Mouse (Mus musculus) kidney, embryonic 14.5 days (tissue): ENCODE measurements around the gene Ypel3. TPM values are rescaled to one million over a fixed set of nuclear protein-coding genes. Genes with fewer than 3 reads are reported as not detected.

Experiments used
- ATAC-seq: fragments of 200-750 bp; cut with Nextera tagmentation; 2 replicates; pipeline ENCODE4 v1.8.0; 2017; ENCODE audit warnings: moderate number of reproducible peaks, mild to moderate bottlenecking, moderate TSS enrichment, moderate library complexity; ENCODE audit not compliant: low FRiP score, low TSS enrichment
- H3K27ac ChIP-seq: fragments of 300-500 bp; sonication (generic); 2 replicates; pipeline ENCODE4 v1.5.1; 2014; ENCODE audit warnings: low read depth, mild to moderate bottlenecking, low read length, moderate library complexity, mixed read lengths
- H3K27me3 ChIP-seq: fragments of 300-500 bp; sonication (generic); 2 replicates; pipeline ENCODE4 v1.6.1; 2014; ENCODE audit warnings: mild to moderate bottlenecking, low read length; ENCODE audit not compliant: control insufficient read depth, insufficient read depth
- H3K36me3 ChIP-seq: fragments of 300-500 bp; sonication (generic); 2 replicates; pipeline ENCODE4 v1.6.1; 2014; ENCODE audit warnings: low read length, mixed read lengths; ENCODE audit not compliant: control insufficient read depth, insufficient read depth
- H3K4me1 ChIP-seq: fragments of 300-500 bp; sonication (generic); 2 replicates; pipeline ENCODE4 v1.6.1; 2014; ENCODE audit warnings: low read length, mixed read lengths; ENCODE audit not compliant: control insufficient read depth, insufficient read depth
- H3K4me2 ChIP-seq: fragments of 300-500 bp; sonication (generic); replicated peaks from 2 replicates; pipeline ENCODE4 v1.6.1; 2014; ENCODE audit warnings: low read depth, mild to moderate bottlenecking, low read length
- H3K4me3 ChIP-seq: fragments of 300-500 bp; sonication (generic); 2 replicates; pipeline ENCODE4 v1.5.1; 2014; ENCODE audit warnings: mild to moderate bottlenecking, low read length
- H3K9ac ChIP-seq: fragments of 300-500 bp; sonication (generic); 2 replicates; pipeline ENCODE4 v1.6.1; 2014; ENCODE audit warnings: low read depth, mild to moderate bottlenecking, low read length, moderate library complexity
- H3K9me3 ChIP-seq: fragments of 300-500 bp; sonication (generic); 2 replicates; pipeline ENCODE4 v1.6.1; 2016; ENCODE audit warnings: low read length; ENCODE audit not compliant: control insufficient read depth
- WGBS: fragments of 180-500 bp; shearing (Covaris S2); extraction: QIAGEN DNeasy Blood & Tissue Kit; methylation state at CpG from one replicate; pipeline ENCODE4 v1.1.7; 2014; 5-methylcytosine and 5-hydroxymethylcytosine counted together
- polyA plus RNA-seq: library from polyadenylated mRNA; unstranded; fragments of >200 nt; fragmentation: Nextera tagmentation; extraction: Ambion mirVana; gene quantifications from 2 replicates; pipeline ENCODE4 v1.2.1, GENCODE M21; 2014

Gene Ypel3
- polyA plus RNA-seq, 1 experiment from 2014 or later = 87.5 TPM

DNA sequence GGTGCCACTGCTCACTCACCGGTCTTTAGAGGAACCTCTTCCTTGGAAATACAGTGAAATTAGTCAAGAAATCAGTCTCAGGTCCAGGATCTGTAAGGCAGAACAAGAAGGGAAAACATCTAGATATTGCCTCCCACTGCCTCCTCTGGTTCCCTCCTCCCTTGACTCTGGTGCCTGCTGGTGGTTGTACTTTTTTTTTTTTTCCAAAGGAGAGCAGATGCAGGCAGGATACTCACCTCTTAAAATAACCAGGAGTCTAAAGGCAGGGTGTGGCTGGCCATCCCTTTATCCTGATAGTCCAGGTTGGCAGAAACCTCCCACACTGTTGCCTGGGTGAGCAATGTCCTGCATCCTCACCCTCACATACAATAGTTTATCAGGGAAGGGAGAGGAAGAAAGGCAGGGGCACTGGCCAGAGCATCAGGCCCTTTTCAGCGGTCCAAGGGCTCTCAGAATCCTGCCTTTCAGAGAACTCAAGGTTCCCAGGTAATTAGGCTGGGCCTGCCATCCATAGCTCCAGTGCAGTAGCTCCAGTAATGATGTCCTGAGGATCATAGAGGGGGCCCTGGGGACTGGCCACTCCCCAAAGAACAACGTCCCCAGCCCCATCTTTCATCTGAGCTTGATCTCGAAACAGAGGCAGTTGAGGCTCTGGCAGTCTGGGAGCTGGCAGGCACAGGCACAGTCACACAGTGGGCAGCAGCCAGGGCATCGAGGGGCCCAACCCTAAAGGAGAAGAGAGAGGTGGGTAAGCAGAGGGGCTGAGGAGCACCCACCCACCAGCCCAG lies 23.7 kb downstream of the Ypel3 start:
- H3K4me1 ChIP-seq = peaks cover 17% of the 10 kb centered on the region
- H3K27me3 ChIP-seq = no peaks in the 10 kb centered on the region
- H3K36me3 ChIP-seq = peaks cover 37% of the 10 kb centered on the region
- no peak for ATAC-seq
- peak overlapping the region; percentile 73 for H3K4me2 ChIP-seq
- WGBS = 46% methylated on average over 5 of the region's 5 CpGs
- H3K27ac ChIP-seq = peak overlapping the region; percentile 94
- H3K9ac ChIP-seq = peak overlapping the region; percentile 75
- H3K4me3 ChIP-seq = peak overlapping the region; percentile 92; the same call in 1 of the 2 replicates
- H3K9me3 ChIP-seq = no peaks in the 10 kb centered on the region

DNA sequence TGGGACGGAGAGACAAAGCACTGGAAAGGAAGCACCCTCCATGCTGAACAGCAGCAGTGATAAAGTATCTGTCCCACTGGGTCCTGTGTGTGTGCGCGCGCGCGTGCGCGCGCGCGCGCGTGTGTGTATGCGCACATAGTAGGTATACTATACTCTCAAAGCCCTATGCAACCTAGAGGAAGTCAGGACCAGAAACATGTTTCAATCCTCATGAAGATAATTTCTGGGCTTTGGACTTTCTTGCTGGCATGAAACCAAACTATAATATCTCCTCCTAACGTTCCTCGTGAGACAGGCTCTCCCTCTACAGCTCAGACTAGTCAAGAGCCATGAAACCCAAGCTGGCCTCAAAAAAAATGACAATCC lies 24.3 kb downstream of the Ypel3 start:
- H3K4me1 ChIP-seq = peaks cover 17% of the 10 kb centered on the region
- H3K4me3 ChIP-seq = no peak overlapping the region
- WGBS = 93% methylated on average over 16 of the region's 16 CpGs
- no peak overlapping the region for H3K27ac ChIP-seq
- no peaks in the 10 kb centered on the region for H3K9me3 ChIP-seq
- peaks cover 33% of the 10 kb centered on the region for H3K36me3 ChIP-seq
- 0 out of 2 replicates have a peak overlapping the region, but pooled peaks have one; percentile 24 for H3K9ac ChIP-seq
- H3K27me3 ChIP-seq = no peaks in the 10 kb centered on the region
- ATAC-seq = no peak
- no peak overlapping the region for H3K4me2 ChIP-seq

GRCm38 (mm10) chr7:126802134-126802889 lies 25.6 kb downstream of the Ypel3 start:
- Histone ChIP-seq H3K4me2 (no peak overlapping the region), H3K4me3 (no peak overlapping the region), H3K27ac (no peak overlapping the region), H3K9ac (no peak overlapping the region), H3K36me3 (peaks cover 21% of the 10 kb centered on the region), H3K27me3 (no peaks in the 10 kb centered on the region), H3K9me3 (no peaks in the 10 kb centered on the region), H3K4me1 (peaks cover 13% of the 10 kb centered on the region)
- 73% methylated on average over 11 of the region's 11 CpGs for WGBS
- ATAC-seq = no peak

- Histone ChIP-seq H3K4me2 (no peak overlapping the region), H3K27ac (no peak overlapping the region), H3K4me1 (peaks cover 14% of the 10 kb centered on the region), H3K27me3 (no peaks in the 10 kb centered on the region), H3K9me3 (no peaks in the 10 kb centered on the region), H3K9ac (no peak overlapping the region), H3K36me3 (peaks cover 16% of the 10 kb centered on the region), H3K4me3 (no peak overlapping the region)
- WGBS = 91% methylated on average over 6 of the region's 6 CpGs
- ATAC-seq = no peak
Observed at GRCm38 (mm10) chr7:126803181-126803580, 26.4 kb downstream of the Ypel3 start.

DNA sequence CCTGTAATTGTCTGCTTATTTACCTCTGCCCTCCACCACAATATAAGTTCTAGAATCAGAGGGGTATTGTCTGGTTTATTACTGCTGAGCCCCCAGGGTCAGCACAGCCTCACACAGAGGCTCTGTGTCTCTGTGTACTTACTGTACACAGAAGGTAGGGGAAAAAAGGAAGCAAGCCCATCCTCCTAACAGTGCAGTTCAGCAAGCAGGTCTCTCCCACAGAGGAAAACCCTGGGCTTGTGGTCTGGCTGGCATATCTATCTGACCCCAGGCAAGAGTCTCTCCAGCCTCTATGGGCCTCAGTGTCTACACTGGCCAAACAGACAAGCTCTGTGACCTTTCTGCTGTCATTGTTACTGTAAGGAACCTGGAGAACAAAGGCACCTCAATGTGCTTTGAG lies 27.0 kb downstream of the Ypel3 start:
- no peak overlapping the region for H3K27ac ChIP-seq
- H3K27me3 ChIP-seq = no peaks in the 10 kb centered on the region
- no peak overlapping the region for H3K4me3 ChIP-seq
- ATAC-seq = no peak
- H3K36me3 ChIP-seq = peaks cover 16% of the 10 kb centered on the region
- peaks cover 16% of the 10 kb centered on the region for H3K4me1 ChIP-seq
- no peak overlapping the region for H3K9ac ChIP-seq
- H3K4me2 ChIP-seq = no peak overlapping the region
- no peaks in the 10 kb centered on the region for H3K9me3 ChIP-seq

DNA sequence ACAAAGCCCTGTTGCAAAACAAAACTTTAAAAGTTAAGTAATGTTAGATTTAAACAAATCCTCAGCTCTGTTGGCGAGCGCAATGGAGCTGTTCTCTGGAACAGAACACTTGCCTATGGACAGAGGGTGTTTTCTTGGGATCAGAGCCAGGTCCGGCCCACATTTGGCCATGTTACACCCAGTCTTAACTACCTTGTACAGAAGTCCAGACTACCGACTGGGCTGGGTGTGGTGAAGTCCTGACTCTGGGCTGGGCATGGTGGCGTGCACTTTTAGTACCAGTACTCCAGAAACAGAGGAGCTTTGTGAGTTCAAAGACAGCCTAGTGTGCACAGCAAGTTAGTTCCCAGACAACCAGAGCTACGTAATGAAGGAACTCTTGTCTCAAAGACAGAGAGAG lies 30.2 kb downstream of the Ypel3 start:
- Histone ChIP-seq H3K9me3 (no peaks in the 10 kb centered on the region), H3K27ac (no peak overlapping the region), H3K4me3 (no peak overlapping the region), H3K36me3 (peaks cover 16% of the 10 kb centered on the region), H3K9ac (no peak overlapping the region), H3K4me1 (peaks cover 12% of the 10 kb centered on the region), H3K4me2 (no peak overlapping the region), H3K27me3 (no peaks in the 10 kb centered on the region)
- 79% methylated on average over 6 of the region's 6 CpGs for WGBS
- ATAC-seq = no peak

GRCm38 (mm10) chr7:126807405-126807804 lies 30.6 kb downstream of the Ypel3 start:
- Histone ChIP-seq H3K27me3 (no peaks in the 10 kb centered on the region), H3K9ac (peak overlapping the region; percentile 74; the same call in 1 of the 2 replicates), H3K9me3 (no peaks in the 10 kb centered on the region), H3K36me3 (peaks cover 15% of the 10 kb centered on the region), H3K4me3 (peak overlapping the region; percentile 63; the same call in 1 of the 2 replicates), H3K4me2 (peak overlapping the region; percentile 81; the same call in 1 of the 2 replicates), H3K4me1 (peaks cover 12% of the 10 kb centered on the region), H3K27ac (no peak overlapping the region)
- WGBS = 67% methylated on average over 4 of the region's 4 CpGs
- ATAC-seq = no peak

DNA sequence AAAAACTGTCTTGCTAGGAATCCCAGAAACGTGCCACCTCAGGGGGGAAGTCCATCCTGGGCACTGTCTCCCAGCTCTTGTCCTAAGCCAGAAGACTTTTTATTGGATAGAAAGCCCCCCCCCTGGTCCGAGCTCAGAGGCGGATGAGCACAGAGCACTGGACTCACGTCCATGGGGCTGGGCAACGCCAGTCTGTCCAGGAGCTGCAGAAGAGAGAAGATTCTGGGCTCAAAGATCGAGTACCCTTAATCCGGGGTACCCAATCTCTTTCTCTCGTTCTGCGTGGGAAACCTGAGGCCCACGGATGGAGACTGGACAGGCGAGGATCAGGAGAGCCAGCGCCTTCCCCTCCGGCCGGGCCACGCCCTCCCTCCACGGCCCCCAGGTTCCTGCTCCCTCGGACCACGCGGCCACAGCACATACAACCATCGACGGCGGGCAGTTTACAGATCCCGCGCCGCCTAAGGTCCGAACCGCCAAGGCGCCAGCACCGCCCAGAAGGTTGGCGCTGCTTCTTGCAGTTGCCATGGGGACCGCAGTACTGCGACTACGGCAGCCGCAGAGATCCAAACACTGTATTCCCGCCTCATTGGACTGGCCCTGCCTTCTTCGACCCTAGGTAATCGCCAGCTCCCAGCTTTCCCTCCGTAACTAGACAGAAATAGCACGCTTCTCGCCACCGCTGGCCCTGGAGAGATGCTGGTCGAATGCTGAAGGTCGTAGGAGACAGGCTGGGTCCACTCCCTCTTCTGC lies 32.1 kb downstream of the Ypel3 start:
- WGBS = 1% methylated on average over 43 of the region's 43 CpGs
- Histone ChIP-seq H3K9ac (peak overlapping the region; percentile 74), H3K27ac (peak overlapping the region; percentile 61; the same call in 1 of the 2 replicates), H3K27me3 (no peaks in the 10 kb centered on the region), H3K4me3 (peak overlapping the region; percentile 63), H3K4me1 (peaks cover 12% of the 10 kb centered on the region), H3K36me3 (peaks cover 7% of the 10 kb centered on the region), H3K4me2 (peak overlapping the region; percentile 81), H3K9me3 (no peaks in the 10 kb centered on the region)
- peak; percentile 94 for ATAC-seq
